Mouse (Mus musculus): ENCODE measurements around the gene Arl6ip4.
A peak's percentile ranks its signal among the peaks of the same experiment; 100 is the strongest.

The Arl6ip4 gene

GRCm38 (mm10) chr5:124093852-124094604, 21.9 kb upstream of the Arl6ip4 start:
- peak in 1 of 2 experiments; percentile 14 for DNase-seq (ENCODE audit: low spot score in 2 of 2)

DNA sequence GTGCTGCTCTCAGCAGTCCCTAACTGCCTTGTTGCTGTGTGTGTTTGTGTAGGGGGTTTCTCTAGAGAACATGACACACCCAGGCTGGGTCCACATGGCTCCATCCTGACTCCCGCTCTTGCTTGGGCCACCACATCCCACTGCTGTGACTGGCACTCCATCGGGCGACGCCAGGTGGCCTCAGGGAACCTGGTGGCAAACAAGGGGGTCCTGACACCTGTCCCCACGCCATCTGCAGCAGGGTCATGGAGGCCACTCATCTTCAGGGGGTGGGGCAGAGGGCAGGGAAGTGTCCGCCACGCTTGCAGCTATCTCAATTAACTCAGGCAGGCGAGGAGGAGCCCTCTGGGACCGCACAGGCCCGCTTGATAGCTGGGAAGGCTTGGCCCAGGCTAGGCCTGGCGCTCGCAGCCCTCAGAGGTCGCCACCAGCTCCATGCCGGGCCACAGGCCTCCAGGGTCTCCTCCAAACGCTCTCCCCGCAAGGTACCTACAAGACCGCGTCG, 20.8 kb upstream of the Arl6ip4 start:
- peak; percentile 73 to 84 for DNase-seq (ENCODE audit: low spot score in 2 of 2)

DNA sequence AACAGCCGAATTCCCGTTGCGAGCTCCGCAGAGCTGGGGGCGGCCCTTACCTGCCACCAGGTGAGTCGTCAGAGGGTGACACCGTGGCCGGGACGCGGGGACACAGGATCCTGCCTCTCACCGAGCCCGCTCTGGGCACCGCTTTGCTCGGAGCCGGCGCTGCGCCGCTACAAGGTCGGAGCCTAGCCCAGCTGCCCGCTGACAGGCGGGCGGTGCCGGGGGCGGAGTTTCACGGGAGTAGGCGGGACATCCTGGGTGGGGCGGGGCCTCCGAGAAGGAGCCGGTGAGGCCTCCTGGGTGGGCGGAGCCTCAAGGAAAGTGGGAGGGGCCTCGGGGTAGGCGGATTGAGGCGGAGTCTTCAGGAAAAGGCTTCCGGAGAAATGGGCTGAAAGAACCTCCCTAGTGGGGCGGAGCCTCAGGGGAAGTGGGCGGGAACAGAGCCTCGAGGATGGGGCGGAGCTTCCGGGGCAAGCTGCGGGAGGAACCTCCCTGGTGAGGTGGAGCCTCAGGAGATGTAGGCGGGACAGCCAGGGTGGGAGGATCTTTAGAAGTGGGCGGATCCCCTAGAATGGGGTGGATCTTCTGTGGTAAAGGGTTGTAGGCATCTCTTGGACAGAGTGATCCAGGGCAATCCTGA, 20.2 kb upstream of the Arl6ip4 start, which contains the start of gene Abcb9:
Gene Abcb9 (minus strand): TSS at position 203 of the 637 bp plus-strand sequence.
- DNase-seq (ENCODE audit: low spot score in 2 of 2), result peak; percentile 100

DNA sequence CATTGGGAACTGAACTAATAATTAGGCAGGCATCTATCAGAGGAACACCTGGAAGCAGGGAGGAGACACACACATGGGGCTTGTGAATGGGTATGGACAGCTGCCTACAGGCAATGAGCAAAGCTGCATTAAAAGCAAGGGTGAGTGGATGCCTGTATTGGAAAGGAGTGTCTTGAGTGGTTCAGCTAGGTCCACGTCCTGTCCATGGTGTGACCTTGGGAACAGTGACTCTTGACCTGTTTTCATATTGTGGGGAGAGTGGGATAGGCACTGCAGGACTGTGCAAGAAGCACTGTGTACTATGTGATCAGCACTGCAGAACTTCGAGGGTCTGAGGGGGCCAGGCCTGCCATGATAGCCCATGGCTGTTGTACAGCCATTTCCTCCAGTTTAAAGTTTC, 17.0 kb upstream of the Arl6ip4 start:
- no peak for DNase-seq (ENCODE audit: low spot score in 2 of 2)

DNA sequence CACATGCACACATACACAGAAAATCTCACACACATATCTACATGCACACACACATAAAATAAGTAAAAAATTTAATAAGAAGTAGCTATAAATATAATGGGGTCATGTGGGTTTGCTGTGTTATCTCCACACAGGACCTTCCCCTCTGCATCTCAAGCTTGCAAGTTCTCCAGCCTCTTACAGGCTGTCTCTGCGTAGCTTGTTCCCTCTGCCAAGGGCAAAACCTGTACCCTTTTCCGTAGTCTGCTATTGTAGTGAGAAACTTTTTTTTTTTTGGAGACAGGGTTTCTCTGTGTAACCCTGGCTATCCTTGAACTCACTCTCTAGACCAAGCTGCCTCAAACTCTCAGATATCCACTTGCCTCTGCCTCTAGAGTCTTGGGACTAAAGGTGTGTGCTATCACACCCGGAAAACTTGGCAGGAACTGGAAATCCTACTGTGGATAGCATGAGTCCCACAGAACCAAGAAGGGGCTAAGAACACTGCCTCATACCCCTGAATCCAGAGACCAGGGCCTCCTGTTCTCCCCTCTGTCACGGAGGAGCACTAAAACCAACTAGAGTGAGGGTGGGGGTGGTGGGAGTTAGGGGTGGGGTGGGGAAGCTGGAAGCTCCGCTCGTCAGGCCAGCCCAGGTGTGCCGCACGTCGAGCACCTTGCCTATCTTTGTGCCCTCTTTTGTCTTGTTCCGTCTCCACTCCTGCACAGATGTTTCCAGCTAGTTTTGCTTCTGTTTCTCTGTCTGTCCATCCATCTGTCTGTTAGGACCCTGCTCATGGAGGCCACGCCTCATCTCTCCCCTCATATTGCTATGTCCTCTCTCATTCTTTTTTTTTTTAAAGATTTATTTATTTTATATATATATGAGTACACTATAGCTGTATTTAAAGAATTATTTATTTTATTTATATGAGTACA, 15.5 kb upstream of the Arl6ip4 start:
- no peak for DNase-seq (ENCODE audit: low spot score in 2 of 2)

DNA sequence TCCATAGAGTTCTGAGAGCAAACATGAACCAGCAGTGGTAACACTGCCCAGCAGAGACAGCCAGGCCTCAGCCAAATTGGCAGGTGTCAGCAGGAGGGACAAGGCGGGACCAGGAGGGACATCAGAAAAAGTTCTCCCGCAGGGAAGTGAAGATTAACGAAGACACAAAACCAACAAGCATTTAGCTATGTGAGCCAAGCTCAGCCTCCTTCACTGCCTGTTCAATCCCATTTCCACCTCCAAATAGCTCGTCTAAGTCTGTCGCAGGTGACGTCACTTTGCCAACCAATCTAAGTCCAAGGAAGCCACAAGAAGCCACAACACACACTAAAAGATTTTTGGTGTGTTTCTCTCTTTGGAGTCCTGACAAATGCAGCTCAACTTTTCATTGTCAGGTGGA, 13.6 kb upstream of the Arl6ip4 start:
- no peak for DNase-seq (ENCODE audit: low spot score in 2 of 2)

DNA sequence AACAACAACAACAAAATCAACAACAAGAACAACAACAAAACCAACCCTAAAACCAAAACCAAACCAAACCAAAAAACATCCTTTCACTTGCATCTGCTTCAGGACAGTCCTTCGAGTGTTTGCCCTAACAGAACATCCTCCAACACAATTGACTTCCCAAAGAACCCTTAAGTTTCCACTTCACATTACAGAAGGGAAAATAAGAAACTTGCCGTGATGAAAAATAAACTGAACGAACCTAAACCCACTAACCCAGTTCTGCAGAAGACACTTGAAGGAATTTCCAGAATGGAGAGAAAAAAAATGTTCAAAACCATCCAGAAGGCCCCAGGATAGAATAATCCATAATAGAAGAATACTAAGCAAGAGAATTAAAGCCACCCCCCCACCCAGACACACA, 12.9 kb upstream of the Arl6ip4 start:
- no peak for DNase-seq (ENCODE audit: low spot score in 2 of 2)

GRCm38 (mm10) chr5:124103552-124103951, 12.3 kb upstream of the Arl6ip4 start:
- no peak for DNase-seq (ENCODE audit: low spot score in 2 of 2)

- DNase-seq (ENCODE audit: low spot score in 2 of 2), result peak; percentile 67 to 87
These were observed 4.7 kb upstream of the Arl6ip4 start for GRCm38 (mm10) chr5:124111077-124111741.

- peak; percentile 95 to 96 for DNase-seq (ENCODE audit: low spot score in 2 of 2)
These were observed 4.0 kb upstream of the Arl6ip4 start, which contains the start of gene Ogfod2 for GRCm38 (mm10) chr5:124111742-124112497. Gene Ogfod2 (plus strand): TSS chr5:124112297.

DNA sequence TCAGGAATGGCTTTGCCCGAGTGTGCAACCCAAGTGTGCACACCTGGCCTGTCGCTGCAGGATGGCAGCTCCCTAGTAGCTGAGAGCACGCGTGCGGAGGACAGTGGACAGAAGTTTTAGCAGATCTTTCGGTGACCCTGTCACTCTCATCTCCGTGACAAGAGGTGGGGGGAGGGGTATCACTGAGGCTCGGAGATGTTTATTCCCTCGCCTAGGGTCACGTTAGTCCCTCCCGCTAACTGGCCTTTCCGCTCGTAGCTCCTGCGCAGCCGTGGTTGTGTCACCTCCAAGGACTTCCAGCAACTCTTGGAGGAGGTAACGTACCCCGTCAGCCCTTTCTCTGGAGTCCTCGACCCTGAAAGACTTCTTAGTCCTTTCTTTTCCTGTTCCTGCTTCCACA, 3.4 kb upstream of the Arl6ip4 start:
- peak in 1 of 2 experiments; percentile 43 for DNase-seq (ENCODE audit: low spot score in 2 of 2)

DNA sequence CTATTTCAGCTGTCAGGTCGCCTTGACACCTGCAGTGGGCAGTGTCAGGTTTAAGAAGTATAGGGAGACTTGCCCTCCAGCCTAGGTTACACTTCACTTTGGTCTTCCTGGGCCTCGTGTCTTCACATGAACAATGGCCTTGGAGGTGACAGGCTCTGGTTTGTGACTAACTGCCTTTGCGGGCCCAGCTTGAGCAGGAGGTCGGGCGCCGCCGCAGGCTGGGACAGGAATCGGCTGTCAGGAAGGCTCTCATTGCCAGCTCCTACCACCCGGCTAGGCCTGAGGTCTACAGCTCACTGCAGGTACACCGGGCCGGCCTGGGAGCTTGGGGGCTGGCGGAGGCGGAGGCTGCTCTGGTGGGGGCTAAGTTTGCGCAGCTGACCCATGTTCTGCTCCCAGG, 2.9 kb upstream of the Arl6ip4 start:
- peak; percentile 72 to 87 for DNase-seq (ENCODE audit: low spot score in 2 of 2)

GRCm38 (mm10) chr5:124114276-124115025, 1.4 kb upstream of the Arl6ip4 start:
- DNase-seq (ENCODE audit: low spot score in 2 of 2), result peak in 1 of 2 experiments; percentile 68

DNA sequence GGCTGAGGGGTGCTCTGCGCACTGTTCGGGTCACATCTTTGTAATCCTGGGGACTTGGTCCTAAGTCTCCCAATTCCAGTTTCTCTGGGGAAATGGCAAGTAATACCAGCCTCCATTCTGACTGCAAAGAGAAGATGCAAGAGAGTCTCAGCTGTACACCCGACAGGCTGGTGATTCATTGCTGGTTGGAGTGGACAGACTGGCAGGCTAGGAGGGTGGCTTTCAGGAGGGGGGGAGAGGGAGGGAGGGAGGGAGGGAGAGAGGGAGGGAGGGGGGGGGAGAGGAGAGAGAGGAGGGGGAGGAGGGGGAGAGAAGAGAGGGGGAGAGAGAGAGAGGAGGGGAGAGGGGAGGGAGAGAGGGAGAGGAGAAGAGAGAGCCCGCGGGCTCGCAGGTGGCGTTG, 358 bp upstream of the Arl6ip4 start:
- no peak for DNase-seq (ENCODE audit: low spot score in 2 of 2)

- DNase-seq (ENCODE audit: low spot score in 2 of 2), result no peak
These were observed 3.3 kb downstream of the Arl6ip4 start for GRCm38 (mm10) chr5:124119204-124119603.

GRCm38 (mm10) chr5:124122357-124122756, 6.5 kb downstream of the Arl6ip4 start:
- DNase-seq (ENCODE audit: low spot score in 2 of 2), result no peak

GRCm38 (mm10) chr5:124125093-124125492, 9.2 kb downstream of the Arl6ip4 start:
- no peak for DNase-seq (ENCODE audit: low spot score in 2 of 2)

DNA sequence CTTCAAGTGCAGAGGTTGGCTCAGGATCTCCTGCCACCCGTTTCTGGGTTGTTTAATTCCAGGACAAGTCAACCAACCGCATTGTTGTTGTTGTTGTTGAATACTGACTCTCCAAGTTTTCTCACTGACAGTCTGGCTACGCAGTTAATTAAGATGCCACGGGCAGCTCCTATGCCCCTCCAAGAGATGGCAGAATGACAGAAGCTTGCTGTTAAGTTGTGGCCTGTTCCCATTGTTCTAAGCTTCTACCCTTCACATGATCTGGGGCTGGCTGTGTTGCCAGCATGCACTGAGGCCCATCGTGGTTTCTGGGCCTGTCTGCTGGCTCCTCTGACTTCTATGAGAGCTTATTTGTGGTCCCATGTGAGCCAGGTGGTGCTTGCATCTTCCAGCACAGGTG, 18.4 kb downstream of the Arl6ip4 start:
- no peak for DNase-seq (ENCODE audit: low spot score in 2 of 2)

DNA sequence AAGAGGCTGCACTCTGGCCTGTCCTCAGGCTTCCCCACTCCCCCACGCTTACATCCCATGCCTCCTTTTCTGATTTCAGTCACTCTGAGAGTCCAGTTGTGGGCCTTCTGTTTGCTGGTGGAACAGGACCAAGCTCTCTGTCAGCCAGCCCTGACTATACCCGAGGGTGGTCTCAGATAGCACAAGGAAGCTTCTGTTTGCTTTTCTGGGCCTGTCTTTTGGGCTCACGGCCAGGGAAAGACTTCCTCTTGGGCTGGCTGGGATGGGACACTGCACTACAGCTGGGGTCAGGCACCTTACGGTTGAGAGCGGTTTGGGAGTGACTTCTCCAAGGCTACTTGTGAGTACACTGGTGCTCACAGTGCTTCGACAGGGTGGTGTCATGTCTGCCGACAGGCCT, 22.2 kb downstream of the Arl6ip4 start:
- DNase-seq (ENCODE audit: low spot score in 2 of 2), result no peak

DNA sequence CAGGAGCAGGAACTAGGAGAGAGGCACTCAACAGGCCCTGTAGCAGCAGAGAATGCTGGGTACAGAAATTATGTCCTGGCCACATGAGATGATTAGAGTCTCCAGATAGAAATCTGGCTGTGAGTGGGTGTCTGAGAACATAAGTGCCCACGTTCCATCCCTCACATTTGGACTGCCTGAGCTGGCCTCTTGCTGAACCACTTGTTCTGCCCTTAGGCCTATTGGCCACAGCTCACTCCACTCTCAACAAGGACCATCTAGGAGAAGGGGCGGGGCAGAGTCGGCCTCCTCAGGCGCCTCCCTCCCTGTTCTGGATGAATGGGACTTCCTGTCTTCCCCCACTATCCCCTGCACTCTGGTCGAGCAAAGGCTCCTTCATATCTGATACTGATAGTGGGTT, 33.1 kb downstream of the Arl6ip4 start:
- DNase-seq (ENCODE audit: low spot score in 2 of 2), result no peak
